Mouse (Mus musculus) gastrocnemius, adult 2 months (tissue): ENCODE results near the gene Nup98. TPM values are rescaled to one million over a fixed set of nuclear protein-coding genes. Genes with fewer than 3 reads are reported as not detected.
A peak's percentile ranks its signal among the peaks of the same experiment; 100 is the strongest.

Experiments used
- DNase-seq: peaks from one replicate; pipeline ENCODE4 v3.0.0; 2022
- H3K27ac ChIP-seq: fragments of 200-600 bp; 2 replicates; pipeline ENCODE4 v1.8.1; 2022; ENCODE audit warnings: mild to moderate bottlenecking
- H3K4me3 ChIP-seq: fragments of 200-600 bp; 2 replicates; pipeline ENCODE4 v1.8.1; 2022; ENCODE audit warnings: mild to moderate bottlenecking, moderate library complexity
- CTCF ChIP-seq: fragments of 200-600 bp; IDR thresholded peaks from 2 replicates; pipeline ENCODE4 v1.8.1; 2022; ENCODE audit warnings: antibody characterized with exemption, mild to moderate bottlenecking, moderate library complexity
- intact Hi-C: fragments of 180-260 bp; cut with DNase I; formaldehyde crosslinking; loops from one replicate; pipeline ENCODE4 v1.15.1; 2025
- total RNA-seq, 2 experiments: library from RNA; stranded (reverse); gene quantifications; 2 replicates each; pipeline ENCODE4 v1.2.3; 2021

The Nup98 gene
- total RNA-seq, 2 experiments from 2014 or later, result 27.0 to 28.0 TPM

- H3K27ac ChIP-seq, result no peak overlapping the region
- DNase-seq, result no peak
- H3K4me3 ChIP-seq, result no peak overlapping the region
- intact Hi-C loops, result no loop called here
- TF ChIP-seq CTCF, result peak; percentile 74
Observed at GRCm38 (mm10) chr7:102078517-102078916, 131.5 kb downstream of the Nup98 start.

- no peak overlapping the region for H3K4me3 ChIP-seq
- intact Hi-C loops, result loop anchor here (1.0 to 2.0 kb wide), 2 partner anchors 79 to 158 kb away; no protein-coding TSS in a partner anchor
- DNase-seq, result no peak
- TF ChIP-seq CTCF, result peak; percentile 72
- no peak overlapping the region for H3K27ac ChIP-seq
Observed at GRCm38 (mm10) chr7:102076714-102077296, 133.2 kb downstream of the Nup98 start.

Other genes with a start within 250 kb of the Nup98 start
- gene Il18bp, start 191.5 kb downstream of the Nup98 start, total RNA-seq, result 1 to 10 TPM; 1.9 to 2.3 TPM
- 10 to 100 TPM; 23.3 to 25.7 TPM for gene Rnf121, start 144.7 kb downstream of the Nup98 start, total RNA-seq
- gene Xndc1, start 144.7 kb downstream of the Nup98 start, total RNA-seq, result 1 to 10 TPM; 4.4 to 6.5 TPM
- 1 to 10 TPM in 1 of 2 experiments, under 1 TPM in 1; 0.50 to 1.2 TPM for gene Xntrpc, start 144.5 kb downstream of the Nup98 start, total RNA-seq
- 1 to 10 TPM in 1 of 2 experiments, under 1 TPM in 1; 0.10 to 1.3 TPM for gene Trpc2, start 127.1 kb downstream of the Nup98 start, total RNA-seq
- gene Art1, start 108.4 kb downstream of the Nup98 start, total RNA-seq, result 100 to 1,000 TPM; 480 to 491 TPM
- gene Art5, start 100.7 kb downstream of the Nup98 start, total RNA-seq, result 10 to 100 TPM; 18.3 to 30.4 TPM
- gene Chrna10, start 93.3 kb downstream of the Nup98 start, total RNA-seq, result not detected
- gene Pgap2, start within 50 bp of the Nup98 start, total RNA-seq, result 10 to 100 TPM; 27.2 to 29.4 TPM
- gene Rhog, start 45.9 kb upstream of the Nup98 start, total RNA-seq, result 10 to 100 TPM; 14.7 to 17.0 TPM
- gene Stim1, start 57.6 kb upstream of the Nup98 start, total RNA-seq, result 100 to 1,000 TPM; 156 to 196 TPM
- 10 to 100 TPM; 15.3 to 21.8 TPM for gene Rrm1, start 231.5 kb upstream of the Nup98 start, total RNA-seq